Mouse (Mus musculus) limb, embryonic 13.5 days (tissue): Measurements from ENCODE around the gene Prelid1. TPM values are rescaled to one million over a fixed set of nuclear protein-coding genes. Genes with fewer than 3 reads are reported as not detected.

Experiments used
- ATAC-seq: fragments of 200-750 bp; cut with Nextera tagmentation; 2 replicates; pipeline ENCODE4 v1.8.0; 2017; ENCODE audit warnings: low read depth, moderate number of reproducible peaks, moderate TSS enrichment; ENCODE audit not compliant: low FRiP score
- H3K27ac ChIP-seq: fragments of 300-500 bp; sonication (generic); 2 replicates; pipeline ENCODE4 v1.5.1; 2015; ENCODE audit warnings: inconsistent platforms, mild to moderate bottlenecking, moderate library complexity
- H3K27me3 ChIP-seq: fragments of 300-500 bp; sonication (generic); 2 replicates; pipeline ENCODE4 v1.6.1; 2015; ENCODE audit warnings: mild to moderate bottlenecking, inconsistent platforms
- H3K36me3 ChIP-seq: fragments of 300-500 bp; sonication (generic); 2 replicates; pipeline ENCODE4 v1.6.1; 2015; ENCODE audit warnings: inconsistent platforms, mild to moderate bottlenecking, moderate library complexity
- H3K4me1 ChIP-seq: fragments of 300-500 bp; sonication (generic); 2 replicates; pipeline ENCODE4 v1.6.1; 2015; ENCODE audit warnings: inconsistent platforms
- H3K4me2 ChIP-seq: fragments of 300-500 bp; sonication (generic); replicated peaks from 2 replicates; pipeline ENCODE4 v1.6.1; 2015; ENCODE audit warnings: inconsistent platforms, mild to moderate bottlenecking, moderate library complexity
- H3K4me3 ChIP-seq: fragments of 300-500 bp; sonication (generic); 2 replicates; pipeline ENCODE4 v1.5.1; 2015; ENCODE audit warnings: moderate library complexity, mild to moderate bottlenecking, inconsistent platforms
- H3K9ac ChIP-seq: fragments of 300-500 bp; sonication (generic); 2 replicates; pipeline ENCODE4 v1.6.1; 2015; ENCODE audit warnings: mild to moderate bottlenecking, inconsistent platforms
- H3K9me3 ChIP-seq: fragments of 300-500 bp; sonication (generic); 2 replicates; pipeline ENCODE4 v1.6.1; 2016; ENCODE audit warnings: inconsistent platforms
- WGBS: fragments of 180-500 bp; shearing (Covaris S2); methylation state at CpG from one replicate; pipeline ENCODE4 v1.1.7; 2015; 5-methylcytosine and 5-hydroxymethylcytosine counted together
- polyA plus RNA-seq: library from polyadenylated mRNA; unstranded; fragments of >200 nt; fragmentation: Nextera tagmentation; extraction: Ambion mirVana; gene quantifications from 2 replicates; pipeline ENCODE4 v1.2.1, GENCODE M21; 2015

The Prelid1 gene
- polyA plus RNA-seq, 1 experiment from 2014 or later, result 371 TPM

GRCm38 (mm10) chr13:55325596-55325995, 5.3 kb downstream of the Prelid1 start:
- H3K4me3 ChIP-seq, result no peak overlapping the region

GRCm38 (mm10) chr13:55327169-55327568, 6.9 kb downstream of the Prelid1 start:
- H3K27me3 ChIP-seq, result no peaks in the 10 kb centered on the region
- H3K9ac ChIP-seq, result 0 out of 2 replicates have a peak overlapping the region, but pooled peaks have one; percentile 8
- no peak overlapping the region for H3K27ac ChIP-seq
- WGBS, result 56% methylated on average over 4 of the region's 4 CpGs
- H3K4me2 ChIP-seq, result peak overlapping the region; percentile 88; the same call in 1 of the 2 replicates
- ATAC-seq, result no peak
- peaks cover 54% of the 10 kb centered on the region for H3K4me1 ChIP-seq
- no peaks in the 10 kb centered on the region for H3K9me3 ChIP-seq
- peaks cover 41% of the 10 kb centered on the region for H3K36me3 ChIP-seq
- H3K4me3 ChIP-seq, result no peak overlapping the region

More at GRCm38 (mm10) chr13:55325596-55325995, 5.3 kb downstream of the Prelid1 start:
- Histone ChIP-seq H3K9ac (no peak overlapping the region), H3K36me3 (peaks cover 42% of the 10 kb centered on the region), H3K27me3 (no peaks in the 10 kb centered on the region), H3K9me3 (no peaks in the 10 kb centered on the region), H3K27ac (no peak overlapping the region), H3K4me2 (no peak overlapping the region), H3K4me1 (peaks cover 54% of the 10 kb centered on the region)
- WGBS, result 86% methylated on average over 11 of the region's 11 CpGs
- no peak for ATAC-seq

- H3K27ac ChIP-seq, result no peak overlapping the region
- no peaks in the 10 kb centered on the region for H3K27me3 ChIP-seq
- H3K9ac ChIP-seq, result peak overlapping the region; percentile 79; the same call in 1 of the 2 replicates
- no peak for ATAC-seq
- H3K4me2 ChIP-seq, result peak overlapping the region; percentile 88
- H3K36me3 ChIP-seq, result peaks cover 41% of the 10 kb centered on the region
- no peaks in the 10 kb centered on the region for H3K9me3 ChIP-seq
- H3K4me1 ChIP-seq, result peaks cover 53% of the 10 kb centered on the region
- 52% methylated on average over 8 of the region's 8 CpGs for WGBS
- peak overlapping the region; percentile 74 for H3K4me3 ChIP-seq
Observed at GRCm38 (mm10) chr13:55327633-55328032, 7.3 kb downstream of the Prelid1 start.

- Histone ChIP-seq H3K9ac (peak overlapping the region; percentile 79), H3K27me3 (no peaks in the 10 kb centered on the region), H3K27ac (no peak overlapping the region), H3K36me3 (peaks cover 39% of the 10 kb centered on the region), H3K4me1 (peaks cover 47% of the 10 kb centered on the region), H3K4me3 (peak overlapping the region; percentile 74), H3K9me3 (no peaks in the 10 kb centered on the region), H3K4me2 (peak overlapping the region; percentile 88)
- 85% methylated on average over 6 of the region's 6 CpGs for WGBS
- no peak for ATAC-seq
Observed at GRCm38 (mm10) chr13:55328171-55328570, 7.9 kb downstream of the Prelid1 start.

- Histone ChIP-seq H3K27ac (no peak overlapping the region), H3K9ac (peak overlapping the region; percentile 79), H3K4me3 (peak overlapping the region; percentile 74), H3K4me1 (peaks cover 43% of the 10 kb centered on the region), H3K27me3 (no peaks in the 10 kb centered on the region), H3K36me3 (peaks cover 34% of the 10 kb centered on the region), H3K4me2 (peak overlapping the region; percentile 88), H3K9me3 (no peaks in the 10 kb centered on the region)
- 86% methylated on average over 4 of the region's 4 CpGs for WGBS
- no peak for ATAC-seq
Observed at GRCm38 (mm10) chr13:55328641-55329040, 8.3 kb downstream of the Prelid1 start.

GRCm38 (mm10) chr13:55329109-55329682, 8.9 kb downstream of the Prelid1 start:
- H3K4me2 ChIP-seq, result peak overlapping the region; percentile 88
- peaks cover 29% of the 10 kb centered on the region for H3K36me3 ChIP-seq
- no peaks in the 10 kb centered on the region for H3K27me3 ChIP-seq
- H3K4me3 ChIP-seq, result peak overlapping the region; percentile 74
- peak; percentile 28 for ATAC-seq
- H3K27ac ChIP-seq, result peak overlapping the region; percentile 73
- H3K9me3 ChIP-seq, result no peaks in the 10 kb centered on the region
- peaks cover 37% of the 10 kb centered on the region for H3K4me1 ChIP-seq
- H3K9ac ChIP-seq, result peak overlapping the region; percentile 79
- WGBS, result 1% methylated on average over 28 of the region's 29 CpGs

GRCm38 (mm10) chr13:55329683-55330566, 9.6 kb downstream of the Prelid1 start, which contains the start of gene Mxd3:
TSS of gene Mxd3 (minus strand) at chr13:55329823.
- Histone ChIP-seq H3K9ac (peak within 1 kb of the TSS; percentile 79), H3K4me2 (peak within 1 kb of the TSS; percentile 88), H3K27me3 (no peaks in the 10 kb centered on the region), H3K27ac (peak within 1 kb of the TSS; percentile 92), H3K4me3 (peak within 1 kb of the TSS; percentile 74), H3K4me1 (peaks cover 36% of the 10 kb centered on the region), H3K9me3 (no peaks in the 10 kb centered on the region), H3K36me3 (peaks cover 22% of the 10 kb centered on the region)
- under 1% methylated on average over 82 of the region's 82 CpGs for WGBS
- ATAC-seq, result peak; percentile 89

- H3K27me3 ChIP-seq, result no peaks in the 10 kb centered on the region
- peaks cover 36% of the 10 kb centered on the region for H3K4me1 ChIP-seq
- ATAC-seq, result no peak
- H3K36me3 ChIP-seq, result peaks cover 13% of the 10 kb centered on the region
- peak overlapping the region; percentile 88 for H3K4me2 ChIP-seq
- H3K9ac ChIP-seq, result peak overlapping the region; percentile 74
- peak overlapping the region; percentile 92 for H3K27ac ChIP-seq
- 42% methylated on average over 14 of the region's 14 CpGs for WGBS
- peak overlapping the region; percentile 74 for H3K4me3 ChIP-seq
- H3K9me3 ChIP-seq, result no peaks in the 10 kb centered on the region
Observed at GRCm38 (mm10) chr13:55330567-55331400, 10.5 kb downstream of the Prelid1 start.

GRCm38 (mm10) chr13:55332331-55332730, 12.0 kb downstream of the Prelid1 start:
- H3K9ac ChIP-seq, result no peak overlapping the region
- no peak overlapping the region for H3K27ac ChIP-seq
- 85% methylated on average over 3 of the region's 3 CpGs for WGBS
- no peaks in the 10 kb centered on the region for H3K9me3 ChIP-seq
- ATAC-seq, result no peak
- H3K4me3 ChIP-seq, result no peak overlapping the region
- 0 out of 2 replicates have a peak, but pooled peaks cover under 1% of the 10 kb centered on the region for H3K36me3 ChIP-seq
- no peaks in the 10 kb centered on the region for H3K27me3 ChIP-seq
- no peak overlapping the region for H3K4me2 ChIP-seq
- peaks cover 32% of the 10 kb centered on the region for H3K4me1 ChIP-seq

GRCm38 (mm10) chr13:55335701-55336100, 15.4 kb downstream of the Prelid1 start:
- H3K4me2 ChIP-seq, result no peak overlapping the region
- peaks cover 5% of the 10 kb centered on the region for H3K4me1 ChIP-seq
- no peaks in the 10 kb centered on the region for H3K9me3 ChIP-seq
- no peaks in the 10 kb centered on the region for H3K36me3 ChIP-seq
- H3K27me3 ChIP-seq, result no peaks in the 10 kb centered on the region
- ATAC-seq, result no peak
- WGBS, result 81% methylated on average over 4 of the region's 4 CpGs
- no peak overlapping the region for H3K4me3 ChIP-seq
- H3K27ac ChIP-seq, result no peak overlapping the region
- H3K9ac ChIP-seq, result no peak overlapping the region

GRCm38 (mm10) chr13:55337341-55337975, 17.2 kb downstream of the Prelid1 start:
- H3K4me3 ChIP-seq, result no peak overlapping the region
- 61% methylated on average over 10 of the region's 10 CpGs for WGBS

More at GRCm38 (mm10) chr13:55337341-55337975, 17.2 kb downstream of the Prelid1 start:
- no peak overlapping the region for H3K9ac ChIP-seq
- no peak overlapping the region for H3K4me2 ChIP-seq
- no peak overlapping the region for H3K27ac ChIP-seq
- H3K36me3 ChIP-seq, result no peaks in the 10 kb centered on the region
- no peaks in the 10 kb centered on the region for H3K27me3 ChIP-seq
- no peak for ATAC-seq
- no peaks in the 10 kb centered on the region for H3K4me1 ChIP-seq
- H3K9me3 ChIP-seq, result no peaks in the 10 kb centered on the region
